Mouse (Mus musculus): ENCODE data around the gene Olfr146. TPM values are rescaled to one million over a fixed set of nuclear protein-coding genes. Genes with fewer than 3 reads are reported as not detected.

Olfr146 gene
- not detected in 2 replicates for polyA plus RNA-seq (2015; fragmentation: Nextera tagmentation; extraction: Ambion mirVana)

GRCm38 (mm10) chr9:39023277-39023676 is at the start of gene Olfr146:
Gene Olfr146, minus strand, starts transcription at chr9:39023377.
- no peak within 1 kb of the TSS for H3K27ac ChIP-seq (ENCODE audit: low read depth, low read length)
- ATAC-seq = no peak
- no peaks in the 10 kb centered on the region for H3K27me3 ChIP-seq (replicated peaks; ENCODE audit: control insufficient read depth, insufficient read depth, low read length)
- H3K9me3 ChIP-seq (ENCODE audit: control insufficient read depth, low read length) = no peaks in the 10 kb centered on the region
- H3K4me2 ChIP-seq (ENCODE audit: low read length) = no peak within 1 kb of the TSS
- no peaks in the 10 kb centered on the region for H3K36me3 ChIP-seq (ENCODE audit: control insufficient read depth, insufficient read depth, low read length)
- no peak within 1 kb of the TSS for H3K9ac ChIP-seq (ENCODE audit: low read depth, low read length)
- H3K4me3 ChIP-seq (ENCODE audit: low read length) = no peak within 1 kb of the TSS
- H3K4me1 ChIP-seq (ENCODE audit: control insufficient read depth, insufficient read depth, low read depth, low read length) = no peaks in the 10 kb centered on the region
- 84% methylated on average over 1 of the region's 1 CpGs for WGBS

GRCm38 (mm10) chr9:39064851-39065250 is 41.7 kb upstream of the Olfr146 start, which contains the start of gene Olfr937:
Gene Olfr937, minus strand, starts transcription at chr9:39064951.
- 87% methylated on average over 1 of the region's 1 CpGs for whole genome bisulfite sequencing
- ATAC-seq = no peak

GRCm38 (mm10) chr9:38999583-38999982 is 23.6 kb downstream of the Olfr146 start, which contains the start of gene Olfr935:
Gene Olfr935, minus strand, starts transcription at chr9:38999683.
- Histone ChIP-seq H3K4me2 (ENCODE audit: low read length) (no peak within 1 kb of the TSS), H3K9ac (ENCODE audit: low read depth, low read length) (no peak within 1 kb of the TSS), H3K27ac (ENCODE audit: low read depth, low read length) (no peak within 1 kb of the TSS), H3K27me3 (replicated peaks; ENCODE audit: control insufficient read depth, insufficient read depth, low read length) (no peaks in the 10 kb centered on the region), H3K4me1 (ENCODE audit: control insufficient read depth, insufficient read depth, low read depth, low read length) (no peaks in the 10 kb centered on the region), H3K4me3 (ENCODE audit: low read length) (no peak within 1 kb of the TSS), H3K9me3 (ENCODE audit: control insufficient read depth, low read length) (no peaks in the 10 kb centered on the region), H3K36me3 (ENCODE audit: control insufficient read depth, insufficient read depth, low read length) (no peaks in the 10 kb centered on the region)
- ATAC-seq = no peak
- WGBS = 77% methylated on average over 2 of the region's 2 CpGs

More at GRCm38 (mm10) chr9:39064851-39065250, 41.7 kb upstream of the Olfr146 start, which contains the start of gene Olfr937:
- no peak within 1 kb of the TSS for H3K9ac ChIP-seq (ENCODE audit: low read depth, low read length)
- no peaks in the 10 kb centered on the region for H3K27me3 ChIP-seq (replicated peaks; ENCODE audit: control insufficient read depth, insufficient read depth, low read length)
- H3K4me1 ChIP-seq (ENCODE audit: control insufficient read depth, insufficient read depth, low read depth, low read length) = no peaks in the 10 kb centered on the region
- H3K9me3 ChIP-seq (ENCODE audit: control insufficient read depth, low read length) = no peaks in the 10 kb centered on the region
- H3K36me3 ChIP-seq (ENCODE audit: control insufficient read depth, insufficient read depth, low read length) = no peaks in the 10 kb centered on the region
- no peak within 1 kb of the TSS for H3K27ac ChIP-seq (ENCODE audit: low read depth, low read length)
- no peak within 1 kb of the TSS for H3K4me2 ChIP-seq (ENCODE audit: low read length)
- H3K4me3 ChIP-seq (ENCODE audit: low read length) = no peak within 1 kb of the TSS

GRCm38 (mm10) chr9:38988215-38988614 is 35.0 kb downstream of the Olfr146 start, which contains the start of gene Olfr934:
Gene Olfr934, minus strand, starts transcription at chr9:38988315.
- Histone ChIP-seq H3K4me3 (ENCODE audit: low read length) (no peak within 1 kb of the TSS), H3K9me3 (ENCODE audit: control insufficient read depth, low read length) (no peaks in the 10 kb centered on the region), H3K27me3 (replicated peaks; ENCODE audit: control insufficient read depth, insufficient read depth, low read length) (no peaks in the 10 kb centered on the region), H3K4me2 (ENCODE audit: low read length) (no peak within 1 kb of the TSS), H3K27ac (ENCODE audit: low read depth, low read length) (no peak within 1 kb of the TSS), H3K36me3 (ENCODE audit: control insufficient read depth, insufficient read depth, low read length) (no peaks in the 10 kb centered on the region), H3K9ac (ENCODE audit: low read depth, low read length) (no peak within 1 kb of the TSS), H3K4me1 (ENCODE audit: control insufficient read depth, insufficient read depth, low read depth, low read length) (no peaks in the 10 kb centered on the region)
- WGBS = 89% methylated on average over 2 of the region's 2 CpGs
- no peak for ATAC-seq

- no peak within 1 kb of the TSS for H3K4me2 ChIP-seq (ENCODE audit: low read length)
- no peak for ATAC-seq
- H3K9ac ChIP-seq (ENCODE audit: low read depth, low read length) = no peak within 1 kb of the TSS
- H3K27me3 ChIP-seq (replicated peaks; ENCODE audit: control insufficient read depth, insufficient read depth, low read length) = no peaks in the 10 kb centered on the region
- H3K4me1 ChIP-seq (ENCODE audit: control insufficient read depth, insufficient read depth, low read depth, low read length) = no peaks in the 10 kb centered on the region
- H3K9me3 ChIP-seq (ENCODE audit: control insufficient read depth, low read length) = no peaks in the 10 kb centered on the region
- WGBS = 81% methylated on average over 4 of the region's 4 CpGs
- no peak within 1 kb of the TSS for H3K4me3 ChIP-seq (ENCODE audit: low read length)
- H3K27ac ChIP-seq (ENCODE audit: low read depth, low read length) = no peak within 1 kb of the TSS
- no peaks in the 10 kb centered on the region for H3K36me3 ChIP-seq (ENCODE audit: control insufficient read depth, insufficient read depth, low read length)
These were observed 51.2 kb downstream of the Olfr146 start, which contains the start of gene Olfr933 for GRCm38 (mm10) chr9:38972013-38972412. Gene Olfr933, plus strand, starts transcription at chr9:38972313.

Small RNA genes within 50 kb of the gene (microRNA-seq; reads per million reads assigned to microRNA genes)
- gene Gm25529 = not detected

Other genes starting within 250 kb of the Olfr146 start
- not detected in 2 replicates for gene Olfr922, start 208.8 kb downstream of the Olfr146 start, polyA plus RNA-seq (2015; fragmentation: Nextera tagmentation; extraction: Ambion mirVana)
- gene Olfr923, start 196.8 kb downstream of the Olfr146 start, polyA plus RNA-seq (2015; fragmentation: Nextera tagmentation; extraction: Ambion mirVana) = not detected in 2 replicates
- not detected in 2 replicates for gene Olfr924, start 178.9 kb downstream of the Olfr146 start, polyA plus RNA-seq (2015; fragmentation: Nextera tagmentation; extraction: Ambion mirVana)
- gene Olfr26, start 168.3 kb downstream of the Olfr146 start, polyA plus RNA-seq (2015; fragmentation: Nextera tagmentation; extraction: Ambion mirVana) = not detected in 2 replicates
- not detected in 2 replicates for gene Olfr926, start 146.3 kb downstream of the Olfr146 start, polyA plus RNA-seq (2015; fragmentation: Nextera tagmentation; extraction: Ambion mirVana)
- gene Olfr930, start 93.6 kb downstream of the Olfr146 start, polyA plus RNA-seq (2015; fragmentation: Nextera tagmentation; extraction: Ambion mirVana) = not detected in 2 replicates
- gene Olfr933, start 51.1 kb downstream of the Olfr146 start, polyA plus RNA-seq (2015; fragmentation: Nextera tagmentation; extraction: Ambion mirVana) = not detected in 2 replicates
- not detected in 2 replicates for gene Olfr934, start 35.1 kb downstream of the Olfr146 start, polyA plus RNA-seq (2015; fragmentation: Nextera tagmentation; extraction: Ambion mirVana)
- not detected in 2 replicates for gene Olfr935, start 23.7 kb downstream of the Olfr146 start, polyA plus RNA-seq (2015; fragmentation: Nextera tagmentation; extraction: Ambion mirVana)
- gene Olfr937, start 41.6 kb upstream of the Olfr146 start, polyA plus RNA-seq (2015; fragmentation: Nextera tagmentation; extraction: Ambion mirVana) = not detected in 2 replicates
- not detected in 2 replicates for gene Olfr938, start 55.5 kb upstream of the Olfr146 start, polyA plus RNA-seq (2015; fragmentation: Nextera tagmentation; extraction: Ambion mirVana)
- not detected in 2 replicates for gene Olfr27, start 104.8 kb upstream of the Olfr146 start, polyA plus RNA-seq (2015; fragmentation: Nextera tagmentation; extraction: Ambion mirVana)
- gene Olfr943, start 142.9 kb upstream of the Olfr146 start, polyA plus RNA-seq (2015; fragmentation: Nextera tagmentation; extraction: Ambion mirVana) = not detected in 2 replicates
- not detected in 2 replicates for gene Olfr944, start 178.5 kb upstream of the Olfr146 start, polyA plus RNA-seq (2015; fragmentation: Nextera tagmentation; extraction: Ambion mirVana)
- not detected in 2 replicates for gene Olfr1537, start 226.6 kb upstream of the Olfr146 start, polyA plus RNA-seq (2015; fragmentation: Nextera tagmentation; extraction: Ambion mirVana)